Mouse (Mus musculus): Measurements from ENCODE around the gene Col17a1. TPM values are rescaled to one million over a fixed set of nuclear protein-coding genes. Genes with fewer than 3 reads are reported as not detected.

Col17a1 gene
- total RNA-seq, 2 experiments from 2014 or later: 0.20 to 0.22 TPM

Other genes with a start within 250 kb of the Col17a1 start
- gene Sh3pxd2a, start 227.7 kb downstream of the Col17a1 start, total RNA-seq (2021): 10 to 100 TPM; 81.7 to 88.7 TPM
- 10 to 100 TPM; 21.4 to 26.0 TPM for gene Stn1, start 154.6 kb downstream of the Col17a1 start, total RNA-seq (2021)
- gene Slk, start 112.4 kb downstream of the Col17a1 start, total RNA-seq (2021): 10 to 100 TPM; 61.1 to 70.0 TPM
- 100 to 1,000 TPM; 102 to 112 TPM for gene Sfr1, start 39.6 kb upstream of the Col17a1 start, total RNA-seq (2021)
- gene Gsto1, start 162.9 kb upstream of the Col17a1 start, total RNA-seq (2021): 100 to 1,000 TPM; 121 to 129 TPM
- 1 to 10 TPM; 1.0 to 2.5 TPM for gene Gsto2, start 173.4 kb upstream of the Col17a1 start, total RNA-seq (2021)
- gene Cfap43, start 227.2 kb upstream of the Col17a1 start, total RNA-seq (2021): under 1 TPM; 0.22 to 0.31 TPM
- 10 to 100 TPM; 19.2 to 20.4 TPM for gene Itprip, start 227.2 kb upstream of the Col17a1 start, total RNA-seq (2021)
- under 1 TPM; 0.08 to 0.14 TPM for gene Cfap58, start 245.6 kb upstream of the Col17a1 start, total RNA-seq (2021)

Data from adrenal gland, postnatal 4 days (tissue).